Comparison of ENCODE assay signal across 9 mouse cellular contexts in the genomic region with DNA sequence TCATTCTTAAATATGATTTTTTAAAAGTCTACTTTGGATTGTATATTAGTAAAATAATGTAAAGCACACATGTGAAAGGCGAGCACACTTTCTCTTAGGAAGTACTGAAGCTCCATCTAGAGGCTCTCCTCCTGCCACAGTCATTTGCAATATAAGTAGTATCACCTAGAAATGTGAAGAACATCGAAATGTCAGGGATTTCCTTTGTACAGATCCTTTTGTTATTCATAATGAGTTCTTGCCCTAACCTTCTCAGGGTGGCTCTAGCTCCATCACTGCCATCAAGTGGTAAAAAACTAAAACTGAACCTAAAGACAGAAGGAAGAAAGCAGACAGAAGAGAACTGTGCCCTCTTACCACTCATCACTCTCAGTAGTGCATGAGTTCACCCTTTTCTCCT. TPM values are rescaled to one million over a fixed set of nuclear protein-coding genes. Genes with fewer than 3 reads are reported as not detected.
DNase-seq lines count a peak whose midpoint lies in the region; ATAC-seq and TF ChIP-seq lines count a peak whose summit lies in the region.
"Had no signal": no experiment of that assay in that cellular context is flagged by ENCODE, and none has a peak within 500 bp of the region (broad histone marks: within the 10 kb centered on the region; RNA-seq: fewer than 3 reads in every experiment).

No protein-coding gene starts in this region.

- no peaks in the 10 kb centered on the region for H3K36me3 ChIP-seq in hindbrain, embryonic 11.5 days (ENCODE audit: control insufficient read depth, insufficient read depth, low read length)
- peaks cover 4% of the 10 kb centered on the region; the same call in 1 of the 2 replicates for H3K36me3 ChIP-seq in hindbrain, embryonic 13.5 days
- H3K36me3 ChIP-seq in hindbrain, postnatal 0 days (ENCODE audit: insufficient read depth, low read length): no peaks in the 10 kb centered on the region

- H3K4me2 ChIP-seq in hindbrain, embryonic 11.5 days (replicated peaks; ENCODE audit: low read depth, low read length): no peak overlapping the region
- no peak overlapping the region for H3K4me2 ChIP-seq in hindbrain, embryonic 13.5 days
- no peak overlapping the region for H3K4me2 ChIP-seq in hindbrain, postnatal 0 days (ENCODE audit: low read depth, low read length)

- no peak overlapping the region for H3K4me3 ChIP-seq in hindbrain, embryonic 11.5 days (ENCODE audit: low read depth, low read length)
- H3K4me3 ChIP-seq in hindbrain, embryonic 13.5 days: no peak overlapping the region
- H3K4me3 ChIP-seq in hindbrain, postnatal 0 days (ENCODE audit: low read length): no peak overlapping the region

- H3K9me3 ChIP-seq in hindbrain, embryonic 11.5 days (ENCODE audit: control insufficient read depth, low read length): no peaks in the 10 kb centered on the region
- no peaks in the 10 kb centered on the region for H3K9me3 ChIP-seq in hindbrain, embryonic 13.5 days
- no peaks in the 10 kb centered on the region for H3K9me3 ChIP-seq in hindbrain, postnatal 0 days (ENCODE audit: low read length)

- H3K27me3 ChIP-seq in hindbrain, embryonic 11.5 days (ENCODE audit: control insufficient read depth, insufficient read depth, low read length): no peaks in the 10 kb centered on the region
- H3K27me3 ChIP-seq in hindbrain, embryonic 13.5 days: no peaks in the 10 kb centered on the region
- H3K27me3 ChIP-seq in hindbrain, postnatal 0 days (ENCODE audit: insufficient read depth, low read length): no peaks in the 10 kb centered on the region

- DNase-seq in hindbrain, embryonic 11.5 days (ENCODE audit: low spot score): peak; percentile 10
- DNase-seq in A20 (ENCODE audit: low read depth, low spot score) (peak; percentile 48), adipocyte (ENCODE audit: low spot score) (peak; percentile 50)
- DNase-seq in hindbrain, postnatal 0 days (ENCODE audit: low spot score): peak; percentile 48
- no peak for DNase-seq in adrenal gland, adult 8-10 months
- no peak for DNase-seq in ovary, postnatal 36 days (ENCODE audit: low spot score)
- no peak for DNase-seq in adrenal gland, postnatal 14 days
- DNase-seq: kidney, postnatal 4 days had no signal

- ATAC-seq in hindbrain, embryonic 11.5 days (ENCODE audit: low FRiP score): peak; percentile 53; the same call in 1 of the 2 replicates
- no peak for ATAC-seq in hindbrain, embryonic 13.5 days (ENCODE audit: low FRiP score)
- peak; percentile 68 for ATAC-seq in hindbrain, postnatal 0 days

- H3K9ac ChIP-seq in hindbrain, embryonic 11.5 days (ENCODE audit: low read depth, low read length): no peak overlapping the region
- no peak overlapping the region for H3K9ac ChIP-seq in hindbrain, embryonic 13.5 days
- no peak overlapping the region for H3K9ac ChIP-seq in hindbrain, postnatal 0 days (replicated peaks; ENCODE audit: low read length)

- TF ChIP-seq CTCF in hindbrain, postnatal 0 days (IDR thresholded peaks at IDR 0.05; ENCODE audit: low read depth): peak; percentile 63

- no peak overlapping the region for H3K27ac ChIP-seq in hindbrain, embryonic 11.5 days (ENCODE audit: low read depth, low read length)
- H3K27ac ChIP-seq in hindbrain, embryonic 13.5 days: no peak overlapping the region
- H3K27ac ChIP-seq in hindbrain, postnatal 0 days: no peak overlapping the region

- 58% methylated on average over 2 of the region's 2 CpGs for WGBS in hindbrain, embryonic 11.5 days
- WGBS in hindbrain, embryonic 13.5 days: 45% methylated on average over 2 of the region's 2 CpGs
- WGBS in hindbrain, postnatal 0 days: 43% methylated on average over 2 of the region's 2 CpGs

- no peaks in the 10 kb centered on the region for H3K4me1 ChIP-seq in hindbrain, embryonic 11.5 days (replicated peaks; ENCODE audit: control insufficient read depth, insufficient read depth, low read length)
- H3K4me1 ChIP-seq in hindbrain, embryonic 13.5 days (replicated peaks): no peaks in the 10 kb centered on the region
- no peaks in the 10 kb centered on the region for H3K4me1 ChIP-seq in hindbrain, postnatal 0 days (ENCODE audit: insufficient read depth, low read length)

RNA-seq across cellular contexts. Expression of a gene that starts 49.2 kb away (rescaled TPM):
- polyA plus RNA-seq in hindbrain, embryonic 11.5 days (2014; fragmentation: Nextera tagmentation; extraction: Ambion mirVana): 31.8 and 35.5 TPM in 2 replicates
- polyA plus RNA-seq in hindbrain, embryonic 13.5 days (2015; fragmentation: Nextera tagmentation; extraction: Ambion mirVana): 22.3 and 24.3 TPM in 2 replicates
- 8.7 and 13.0 TPM in 2 replicates for total RNA-seq in hindbrain, postnatal 0 days (2014; rRNA removed)
- 21.2 and 21.5 TPM in 2 replicates for polyA plus RNA-seq in hindbrain, postnatal 0 days (2015; fragmentation: Nextera tagmentation; extraction: Ambion mirVana)
- total RNA-seq in adrenal gland, adult 8-10 months (2022): 10 to 100 TPM; 35.8 to 40.4 (median 39.2) TPM
- total RNA-seq in adrenal gland, postnatal 14 days (2021): 29.8 and 29.9 TPM in 2 replicates

Comparison
In these comparisons a context has a peak if more than half of its experiments do, and no peak if none do; other contexts are left out.
1. DNase-seq: peak in hindbrain, embryonic 11.5 days (single experiment), A20 (single experiment), adipocyte (single experiment) and hindbrain, postnatal 0 days (single experiment); none in adrenal gland, adult 8-10 months (single experiment), ovary, postnatal 36 days (single experiment) and adrenal gland, postnatal 14 days (single experiment).